Mouse (Mus musculus): Measurements from ENCODE around the gene Dynlt1f.
"Not testable (repeated sequence)": the region's sequence is repeated elsewhere in the genome, so short reads cannot be mapped to it uniquely, and the experiment has no call there.

Gene Dynlt1f

GRCm38 (mm10) chr17:6655567-6656281 lies at the start of gene Dynlt1f:
Gene Dynlt1f (minus strand): TSS chr17:6655900.
- peak; percentile 75 for DNase-seq (ENCODE audit: low read depth)

- not testable (repeated sequence) for DNase-seq (ENCODE audit: low read depth)
These were observed 47.9 kb upstream of the Dynlt1f start for GRCm38 (mm10) chr17:6703381-6704270.

- not testable (repeated sequence) for DNase-seq (ENCODE audit: low read depth)
These were observed 47.0 kb upstream of the Dynlt1f start for GRCm38 (mm10) chr17:6702625-6703221.

- DNase-seq (ENCODE audit: low read depth): not testable (repeated sequence)
These were observed 44.4 kb upstream of the Dynlt1f start for GRCm38 (mm10) chr17:6700077-6700476.

GRCm38 (mm10) chr17:6699502-6699901 lies 43.8 kb upstream of the Dynlt1f start:
- not testable (repeated sequence) for DNase-seq (ENCODE audit: low read depth)

- DNase-seq (ENCODE audit: low read depth): peak; percentile 66
These were observed 41.6 kb upstream of the Dynlt1f start for GRCm38 (mm10) chr17:6697224-6697775.

- DNase-seq (ENCODE audit: low read depth): peak; percentile 8
These were observed 40.8 kb upstream of the Dynlt1f start for GRCm38 (mm10) chr17:6696521-6696920.

- not testable (repeated sequence) for DNase-seq (ENCODE audit: low read depth)
These were observed 40.0 kb upstream of the Dynlt1f start for GRCm38 (mm10) chr17:6695712-6696111.

GRCm38 (mm10) chr17:6691596-6691995 lies 35.9 kb upstream of the Dynlt1f start:
- DNase-seq (ENCODE audit: low read depth): peak; percentile 77

GRCm38 (mm10) chr17:6689344-6689743 lies 33.6 kb upstream of the Dynlt1f start:
- not testable (repeated sequence) for DNase-seq (ENCODE audit: low read depth)

GRCm38 (mm10) chr17:6686299-6686971 lies 30.7 kb upstream of the Dynlt1f start:
- peak; percentile 67 for DNase-seq (ENCODE audit: low read depth)

GRCm38 (mm10) chr17:6685288-6685818 lies 29.7 kb upstream of the Dynlt1f start:
- DNase-seq (ENCODE audit: low read depth): not testable (repeated sequence)

GRCm38 (mm10) chr17:6684464-6685287 lies 29.0 kb upstream of the Dynlt1f start:
- DNase-seq (ENCODE audit: low read depth): not testable (repeated sequence)

- not testable (repeated sequence) for DNase-seq (ENCODE audit: low read depth)
These were observed 28.0 kb upstream of the Dynlt1f start for GRCm38 (mm10) chr17:6683702-6684101.

GRCm38 (mm10) chr17:6681721-6682120 lies 26.0 kb upstream of the Dynlt1f start:
- DNase-seq (ENCODE audit: low read depth): not testable (repeated sequence)

GRCm38 (mm10) chr17:6678063-6678462 lies 22.4 kb upstream of the Dynlt1f start:
- DNase-seq (ENCODE audit: low read depth): not testable (repeated sequence)

- not testable (repeated sequence) for DNase-seq (ENCODE audit: low read depth)
These were observed 18.6 kb upstream of the Dynlt1f start for GRCm38 (mm10) chr17:6674297-6674696.

- not testable (repeated sequence) for DNase-seq (ENCODE audit: low read depth)
These were observed 12.8 kb upstream of the Dynlt1f start for GRCm38 (mm10) chr17:6668522-6668921.

GRCm38 (mm10) chr17:6665389-6665788 lies 9.7 kb upstream of the Dynlt1f start:
- not testable (repeated sequence) for DNase-seq (ENCODE audit: low read depth)

- DNase-seq (ENCODE audit: low read depth): peak; percentile 13
These were observed 7.1 kb upstream of the Dynlt1f start for GRCm38 (mm10) chr17:6662840-6663239.

All from naive thymus-derived CD4-positive, alpha-beta T cell, adult 2 months (primary cell).